Mouse (Mus musculus) bone marrow macrophage, adult 2 months (primary cell): ENCODE results near the gene Vps9d1.
"Not testable (repeated sequence)": the region's sequence is repeated elsewhere in the genome, so short reads cannot be mapped to it uniquely, and the experiment has no call there.

Experiments used
- CTCF ChIP-seq: IDR thresholded peaks from 2 replicates; pipeline ENCODE4 v1.5.1; 2012; ENCODE audit warnings: low read depth, mild to moderate bottlenecking, low read length, moderate library complexity
- POLR2A ChIP-seq: IDR thresholded peaks from 2 replicates; pipeline ENCODE4 v1.6.1; 2012; ENCODE audit warnings: mild to moderate bottlenecking, low read depth, low read length, borderline replicate concordance

- TF ChIP-seq POLR2A, CTCF: not testable (repeated sequence)
Measured at GRCm38 (mm10) chr8:123282994-123283393, 28.8 kb upstream of the Vps9d1 start.
